Mouse (Mus musculus) hindbrain, postnatal 0 days (tissue): ENCODE data around the gene Dmrta1. TPM values are rescaled to one million over a fixed set of nuclear protein-coding genes. Genes with fewer than 3 reads are reported as not detected.

Experiments
- ATAC-seq: fragments of 200-750 bp; cut with Nextera tagmentation; 2 replicates; pipeline ENCODE4 v1.8.0; 2017; ENCODE audit warnings: mild to moderate bottlenecking, moderate TSS enrichment, moderate library complexity
- DNase-seq: peaks from one replicate; pipeline ENCODE4 v3.0.0-alpha.2; 2015; ENCODE audit warnings: low spot score
- H3K27ac ChIP-seq: fragments of 300-500 bp; sonication (generic); 2 replicates; pipeline ENCODE4 v1.5.1; 2014; ENCODE audit warnings: mild to moderate bottlenecking
- H3K27me3 ChIP-seq: fragments of 300-500 bp; sonication (generic); 2 replicates; pipeline ENCODE4 v1.6.1; 2014; ENCODE audit warnings: low read length, mixed read lengths; ENCODE audit not compliant: insufficient read depth
- H3K36me3 ChIP-seq: fragments of 300-500 bp; sonication (generic); 2 replicates; pipeline ENCODE4 v1.6.1; 2014; ENCODE audit warnings: low read length, mixed read lengths; ENCODE audit not compliant: insufficient read depth
- H3K4me1 ChIP-seq: fragments of 300-500 bp; sonication (generic); 2 replicates; pipeline ENCODE4 v1.6.1; 2014; ENCODE audit warnings: antibody characterized with exemption, low read length, mixed read lengths; ENCODE audit not compliant: insufficient read depth
- H3K4me2 ChIP-seq: fragments of 300-500 bp; sonication (generic); 2 replicates; pipeline ENCODE4 v1.6.1; 2014; ENCODE audit warnings: low read depth, mild to moderate bottlenecking, low read length, moderate library complexity, mixed read lengths
- H3K4me3 ChIP-seq: fragments of 300-500 bp; sonication (generic); 2 replicates; pipeline ENCODE4 v1.5.1; 2014; ENCODE audit warnings: low read length
- H3K9ac ChIP-seq: fragments of 300-500 bp; sonication (generic); replicated peaks from 2 replicates; pipeline ENCODE4 v1.6.1; 2014; ENCODE audit warnings: mild to moderate bottlenecking, low read length, moderate library complexity, mixed read lengths
- H3K9me3 ChIP-seq: fragments of 300-500 bp; sonication (generic); 2 replicates; pipeline ENCODE4 v1.6.1; 2016; ENCODE audit warnings: low read length, mixed read lengths
- CTCF ChIP-seq: IDR thresholded peaks from 2 replicates; pipeline ENCODE4 v1.5.1; 2016; ENCODE audit warnings: antibody characterized with exemption, control low read depth, low read depth
- WGBS: fragments of 180-500 bp; shearing (Covaris S2); extraction: QIAGEN DNeasy Blood & Tissue Kit; methylation state at CpG from one replicate; pipeline ENCODE4 v1.1.7; 2014; 5-methylcytosine and 5-hydroxymethylcytosine counted together
- polyA plus RNA-seq: library from polyadenylated mRNA; unstranded; fragments of >200 nt; fragmentation: Nextera tagmentation; extraction: Ambion mirVana; gene quantifications from 2 replicates; pipeline ENCODE4 v1.2.1, GENCODE M21; 2015
- total RNA-seq: library from RNA; depleted of rRNA; stranded (reverse); fragments of >200 nt; gene quantifications from 2 replicates; pipeline ENCODE4 v1.2.3, GENCODE M21; 2014

Dmrta1 gene
- total and polyA plus RNA-seq, 2 experiments from 2014 or later, result 0.30 to 1.7 TPM

DNA sequence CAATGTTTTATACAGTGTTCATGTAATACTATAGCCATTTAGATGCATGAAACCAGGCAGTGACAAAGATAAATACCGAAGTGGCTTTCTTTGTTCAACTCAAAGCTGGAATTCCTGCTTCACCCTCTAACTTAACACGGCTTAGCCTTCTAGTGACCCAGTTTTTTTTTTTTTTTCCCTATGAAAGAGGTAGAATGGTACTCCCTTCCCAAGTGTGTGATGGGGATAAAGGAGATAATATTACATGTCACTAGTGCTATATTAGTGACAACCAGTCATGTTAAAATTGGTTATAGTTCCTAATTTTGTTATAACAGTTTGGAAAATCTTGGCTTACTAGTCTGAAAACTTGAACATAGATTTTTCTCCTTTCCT, 27.9 kb upstream of the Dmrta1 start:
- no peak for DNase-seq
- no peak for ATAC-seq
- TF ChIP-seq CTCF, result no peak
- Histone ChIP-seq H3K27ac (no peak overlapping the region), H3K4me2 (peak overlapping the region; percentile 33), H3K4me1 (0 out of 2 replicates have a peak, but pooled peaks cover 7% of the 10 kb centered on the region), H3K4me3 (no peak overlapping the region), H3K9me3 (no peaks in the 10 kb centered on the region), H3K27me3 (no peaks in the 10 kb centered on the region), H3K36me3 (no peaks in the 10 kb centered on the region), H3K9ac (no peak overlapping the region)
- WGBS, result 36% methylated on average over 2 of the region's 2 CpGs

DNA sequence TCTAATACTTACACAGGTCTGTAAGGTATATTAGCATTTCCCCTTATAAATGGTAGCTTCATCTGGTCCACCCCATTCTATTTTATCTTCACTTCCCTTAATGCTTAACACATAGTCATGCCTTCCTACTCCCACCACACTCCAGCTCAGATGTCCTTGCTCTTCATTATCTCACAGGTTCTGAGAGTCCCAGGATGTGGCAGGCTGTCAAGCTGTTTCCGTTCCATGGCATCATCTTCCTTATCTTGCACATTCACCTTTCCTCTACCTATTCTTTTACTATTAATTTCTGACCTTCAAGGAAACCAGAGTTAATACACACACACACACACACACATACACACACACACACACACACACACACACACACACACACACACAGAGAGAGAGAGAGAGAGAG, 27.5 kb upstream of the Dmrta1 start:
- Histone ChIP-seq H3K27ac (no peak overlapping the region), H3K4me1 (0 out of 2 replicates have a peak, but pooled peaks cover 7% of the 10 kb centered on the region), H3K36me3 (no peaks in the 10 kb centered on the region), H3K4me3 (no peak overlapping the region), H3K4me2 (no peak overlapping the region), H3K27me3 (no peaks in the 10 kb centered on the region), H3K9me3 (no peaks in the 10 kb centered on the region), H3K9ac (no peak overlapping the region)
- ATAC-seq, result no peak
- no peak for DNase-seq
- TF ChIP-seq CTCF, result no peak
- 86% methylated on average over 1 of the region's 1 CpGs for WGBS

DNA sequence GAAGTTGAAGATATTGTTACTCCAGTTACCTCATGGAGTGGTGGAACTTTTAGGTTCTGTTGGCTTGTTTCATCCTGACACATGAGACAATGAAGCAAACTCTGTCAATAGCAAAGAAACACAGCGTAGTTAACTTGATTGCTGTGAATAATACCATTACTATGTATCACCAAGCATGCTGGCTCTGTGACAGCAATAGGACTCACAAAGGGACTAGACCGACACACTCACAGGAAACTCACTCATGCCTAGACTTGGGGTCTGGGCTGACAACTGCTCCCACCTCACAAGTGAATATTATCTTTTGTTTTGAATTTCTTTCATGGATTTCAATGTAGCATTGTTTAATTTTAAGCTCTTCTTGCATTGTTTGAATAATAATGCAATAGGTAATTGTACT, 15.8 kb upstream of the Dmrta1 start:
- ATAC-seq (no peak), DNase-seq (no peak)
- H3K4me1 ChIP-seq, result no peaks in the 10 kb centered on the region
- no peak overlapping the region for H3K4me3 ChIP-seq
- no peak overlapping the region for H3K27ac ChIP-seq
- H3K36me3 ChIP-seq, result no peaks in the 10 kb centered on the region
- no peaks in the 10 kb centered on the region for H3K9me3 ChIP-seq
- WGBS, result 31% methylated on average over 2 of the region's 2 CpGs
- H3K9ac ChIP-seq, result no peak overlapping the region
- H3K4me2 ChIP-seq, result no peak overlapping the region
- TF ChIP-seq CTCF, result no peak
- no peaks in the 10 kb centered on the region for H3K27me3 ChIP-seq

DNA sequence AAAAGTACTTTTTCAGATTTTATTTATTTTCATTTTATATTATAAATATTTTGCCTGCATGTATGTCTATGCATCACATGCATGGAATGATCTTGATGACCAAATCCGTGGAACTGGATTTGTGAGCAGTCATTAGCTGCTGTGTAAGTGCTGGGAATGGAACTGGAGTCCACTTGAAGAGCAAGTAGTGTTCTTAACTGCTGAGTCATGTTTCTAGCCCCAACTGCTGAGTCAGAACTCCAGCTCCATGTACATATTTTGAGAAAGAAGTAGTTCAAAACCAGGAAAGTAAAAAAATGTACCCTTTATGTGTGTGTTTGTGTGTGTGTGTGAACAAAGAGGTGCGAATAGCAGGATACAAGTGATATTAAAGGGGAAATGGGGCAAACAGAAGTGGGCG, 4.5 kb upstream of the Dmrta1 start:
- H3K27ac ChIP-seq, result no peak overlapping the region
- H3K4me3 ChIP-seq, result no peak overlapping the region
- 84% methylated on average over 3 of the region's 3 CpGs for WGBS
- no peaks in the 10 kb centered on the region for H3K27me3 ChIP-seq
- H3K36me3 ChIP-seq, result no peaks in the 10 kb centered on the region
- no peaks in the 10 kb centered on the region for H3K9me3 ChIP-seq
- DNase-seq, result no peak
- no peak for TF ChIP-seq CTCF
- H3K4me2 ChIP-seq, result no peak overlapping the region
- no peaks in the 10 kb centered on the region for H3K4me1 ChIP-seq
- ATAC-seq, result no peak
- no peak overlapping the region for H3K9ac ChIP-seq

DNA sequence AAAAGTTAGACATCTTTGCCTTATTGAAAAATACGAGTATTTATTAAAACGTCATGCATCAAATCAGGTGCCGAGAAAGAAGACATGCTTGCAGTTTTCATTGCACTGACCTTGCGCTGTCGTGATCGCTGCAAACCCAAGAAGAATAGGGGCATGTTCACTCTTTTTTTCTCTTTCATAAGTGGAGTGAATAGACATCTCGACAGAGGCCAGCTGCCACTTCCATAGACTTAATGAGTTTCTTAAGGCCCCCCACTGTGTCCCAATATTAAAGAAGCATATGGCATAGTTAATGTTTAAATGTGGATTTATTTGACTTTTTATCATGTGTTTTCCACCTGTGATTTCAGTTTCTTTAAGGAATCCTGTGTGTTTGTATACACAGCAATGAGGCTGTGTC, 1.3 kb upstream of the Dmrta1 start:
- no peaks in the 10 kb centered on the region for H3K4me1 ChIP-seq
- no peak overlapping the region for H3K27ac ChIP-seq
- no peak overlapping the region for H3K9ac ChIP-seq
- peak; percentile 18 for DNase-seq
- no peak for TF ChIP-seq CTCF
- 23% methylated on average over 7 of the region's 7 CpGs for WGBS
- H3K4me3 ChIP-seq, result no peak overlapping the region
- ATAC-seq, result peak; percentile 58; the same call in 1 of the 2 replicates
- no peaks in the 10 kb centered on the region for H3K36me3 ChIP-seq
- H3K4me2 ChIP-seq, result no peak overlapping the region
- H3K9me3 ChIP-seq, result no peaks in the 10 kb centered on the region
- no peaks in the 10 kb centered on the region for H3K27me3 ChIP-seq

DNA sequence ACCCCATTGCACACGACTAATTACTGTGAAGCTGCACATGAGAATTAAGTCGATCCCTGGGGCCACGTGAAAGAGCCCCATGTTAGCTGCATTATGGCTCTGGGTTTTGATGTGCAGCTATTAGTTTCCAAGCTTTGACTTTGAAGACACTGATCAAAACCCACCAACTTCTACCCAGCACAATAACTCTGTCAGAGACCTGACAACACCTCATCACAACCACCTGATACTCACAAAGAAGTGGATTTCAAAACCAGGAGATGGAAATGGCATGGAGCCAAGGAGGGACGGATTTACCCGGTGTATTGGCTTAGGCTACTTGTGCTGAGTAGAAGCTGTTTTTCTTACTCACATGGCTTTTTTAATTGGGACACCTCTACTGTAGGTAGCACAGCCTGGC, 523 bp upstream of the Dmrta1 start:
- 22% methylated on average over 5 of the region's 5 CpGs for WGBS
- H3K27me3 ChIP-seq, result no peaks in the 10 kb centered on the region
- no peak overlapping the region for H3K4me3 ChIP-seq
- no peaks in the 10 kb centered on the region for H3K4me1 ChIP-seq
- H3K27ac ChIP-seq, result no peak overlapping the region
- no peak for TF ChIP-seq CTCF
- H3K4me2 ChIP-seq, result no peak overlapping the region
- ATAC-seq (no peak), DNase-seq (peak; percentile 21)
- H3K36me3 ChIP-seq, result no peaks in the 10 kb centered on the region
- H3K9ac ChIP-seq, result no peak overlapping the region
- H3K9me3 ChIP-seq, result no peaks in the 10 kb centered on the region

DNA sequence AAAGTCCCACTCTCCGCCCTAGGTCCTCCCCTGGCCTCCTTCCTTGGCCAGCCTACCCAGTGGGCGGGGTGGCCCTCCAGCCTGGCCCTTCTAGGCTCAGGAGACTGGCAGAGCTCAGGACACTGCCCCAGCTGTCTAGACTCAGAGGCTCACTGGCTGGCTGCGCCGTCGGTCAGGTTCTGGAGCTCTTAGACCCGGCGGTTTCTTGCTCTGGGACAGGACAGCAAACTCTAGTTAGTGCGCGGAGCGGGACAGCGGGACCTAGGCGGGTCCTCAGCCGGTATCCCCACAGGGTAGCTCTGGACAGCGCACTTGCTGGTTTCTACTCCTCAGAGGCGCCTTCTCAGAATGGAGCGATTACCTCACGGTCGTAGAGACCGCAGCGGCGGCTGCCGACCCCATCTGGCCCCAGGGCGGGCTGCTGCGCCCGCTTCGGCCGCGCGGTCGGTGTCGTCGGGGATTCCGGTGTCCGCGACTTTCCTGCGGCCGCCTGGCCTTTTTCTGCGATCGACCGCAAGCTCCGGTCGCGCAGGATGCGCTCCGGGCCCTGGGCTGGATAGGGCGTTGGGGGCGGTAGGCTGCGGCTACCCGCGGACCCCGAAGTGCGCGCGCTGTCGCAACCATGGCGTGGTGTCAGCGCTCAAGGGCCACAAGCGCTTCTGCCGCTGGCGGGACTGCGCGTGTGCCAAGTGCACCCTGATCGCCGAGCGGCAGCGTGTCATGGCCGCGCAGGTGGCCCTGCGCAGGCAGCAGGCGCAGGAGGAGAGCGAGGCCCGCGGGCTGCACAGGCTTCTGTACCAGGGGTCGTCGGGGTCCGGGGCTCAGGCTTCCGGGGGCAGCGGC, 8.9 kb downstream of the Dmrta1 start:
- Histone ChIP-seq H3K4me2 (peak overlapping the region; percentile 62), H3K27me3 (0 out of 2 replicates have a peak, but pooled peaks cover 11% of the 10 kb centered on the region), H3K9me3 (no peaks in the 10 kb centered on the region), H3K4me1 (0 out of 2 replicates have a peak, but pooled peaks cover 3% of the 10 kb centered on the region), H3K27ac (no peak overlapping the region), H3K4me3 (peak overlapping the region; percentile 52), H3K9ac (peak overlapping the region; percentile 42; the same call in 1 of the 2 replicates), H3K36me3 (no peaks in the 10 kb centered on the region)
- 2% methylated on average over 78 of the region's 78 CpGs for WGBS
- ATAC-seq (peak; percentile 82), DNase-seq (peak; percentile 32)
- TF ChIP-seq CTCF, result no peak
